Mouse (Mus musculus): ENCODE data around the gene Gm884. TPM values are rescaled to one million over a fixed set of nuclear protein-coding genes. Genes with fewer than 3 reads are reported as not detected.

Gene Gm884
- polyA plus RNA-seq, 1 experiment from 2014 or later: not detected

GRCm38 (mm10) chr11:103653359-103653965 is 32.5 kb upstream of the Gm884 start:
- Histone ChIP-seq H3K9ac (no peak overlapping the region), H3K27me3 (ENCODE audit: control insufficient read depth, insufficient read depth, low read length) (peaks cover 75% of the 10 kb centered on the region), H3K9me3 (ENCODE audit: control insufficient read depth, low read length) (no peaks in the 10 kb centered on the region), H3K27ac (no peak overlapping the region), H3K4me1 (replicated peaks; ENCODE audit: control insufficient read depth, insufficient read depth, low read length) (peaks cover 17% of the 10 kb centered on the region), H3K36me3 (replicated peaks; ENCODE audit: control insufficient read depth, insufficient read depth) (no peaks in the 10 kb centered on the region), H3K4me3 (replicated peaks; ENCODE audit: low read length) (no peak overlapping the region), H3K4me2 (replicated peaks) (no peak overlapping the region)
- no peak for DNase-seq (ENCODE audit: low spot score)
- WGBS: 78% methylated on average over 10 of the region's 10 CpGs
- no peak for ATAC-seq (ENCODE audit: low FRiP score)

- DNase-seq (ENCODE audit: low spot score) (no peak), ATAC-seq (ENCODE audit: low FRiP score) (no peak)
- Histone ChIP-seq H3K4me2 (replicated peaks) (no peak overlapping the region), H3K27me3 (ENCODE audit: control insufficient read depth, insufficient read depth, low read length) (peaks cover 85% of the 10 kb centered on the region), H3K27ac (no peak overlapping the region), H3K9ac (no peak overlapping the region), H3K9me3 (ENCODE audit: control insufficient read depth, low read length) (no peaks in the 10 kb centered on the region), H3K4me3 (replicated peaks; ENCODE audit: low read length) (no peak overlapping the region), H3K4me1 (replicated peaks; ENCODE audit: control insufficient read depth, insufficient read depth, low read length) (peaks cover 17% of the 10 kb centered on the region), H3K36me3 (replicated peaks; ENCODE audit: control insufficient read depth, insufficient read depth) (no peaks in the 10 kb centered on the region)
- 78% methylated on average over 6 of the region's 6 CpGs for WGBS
Observed at GRCm38 (mm10) chr11:103651426-103651825, 30.5 kb upstream of the Gm884 start.

GRCm38 (mm10) chr11:103649983-103650493 is 29.1 kb upstream of the Gm884 start:
- H3K36me3 ChIP-seq (replicated peaks; ENCODE audit: control insufficient read depth, insufficient read depth): no peaks in the 10 kb centered on the region
- no peak overlapping the region for H3K27ac ChIP-seq
- H3K9me3 ChIP-seq (ENCODE audit: control insufficient read depth, low read length): no peaks in the 10 kb centered on the region
- H3K27me3 ChIP-seq (ENCODE audit: control insufficient read depth, insufficient read depth, low read length): peaks cover 77% of the 10 kb centered on the region
- ATAC-seq (ENCODE audit: low FRiP score) (no peak), DNase-seq (ENCODE audit: low spot score) (no peak)
- peak overlapping the region; percentile 75 for H3K4me2 ChIP-seq (replicated peaks)
- 0 out of 2 replicates have a peak overlapping the region, but pooled peaks have one; percentile 28 for H3K9ac ChIP-seq
- peaks cover 13% of the 10 kb centered on the region for H3K4me1 ChIP-seq (replicated peaks; ENCODE audit: control insufficient read depth, insufficient read depth, low read length)
- WGBS: 1% methylated on average over 37 of the region's 37 CpGs
- H3K4me3 ChIP-seq (replicated peaks; ENCODE audit: low read length): peak overlapping the region; percentile 38

- no peak within 1 kb of the TSS for H3K27ac ChIP-seq
- WGBS: under 1% methylated on average over 70 of the region's 71 CpGs
- ATAC-seq (ENCODE audit: low FRiP score) (no peak), DNase-seq (ENCODE audit: low spot score) (no peak)
- H3K4me3 ChIP-seq (replicated peaks; ENCODE audit: low read length): peak within 1 kb of the TSS; percentile 38
- H3K27me3 ChIP-seq (ENCODE audit: control insufficient read depth, insufficient read depth, low read length): peaks cover 75% of the 10 kb centered on the region
- H3K4me2 ChIP-seq (replicated peaks): peak within 1 kb of the TSS; percentile 75
- no peaks in the 10 kb centered on the region for H3K9me3 ChIP-seq (ENCODE audit: control insufficient read depth, low read length)
- H3K9ac ChIP-seq: 0 out of 2 replicates have a peak within 1 kb of the TSS, but pooled peaks have one; percentile 28
- no peaks in the 10 kb centered on the region for H3K36me3 ChIP-seq (replicated peaks; ENCODE audit: control insufficient read depth, insufficient read depth)
- peaks cover 13% of the 10 kb centered on the region for H3K4me1 ChIP-seq (replicated peaks; ENCODE audit: control insufficient read depth, insufficient read depth, low read length)
Observed at GRCm38 (mm10) chr11:103649301-103649982, 28.5 kb upstream of the Gm884 start, which contains the start of gene Rprml. Rprml (plus strand) TSS chr11:103649570.

GRCm38 (mm10) chr11:103648656-103649055 is 27.7 kb upstream of the Gm884 start:
- Histone ChIP-seq H3K4me3 (replicated peaks; ENCODE audit: low read length) (no peak overlapping the region), H3K4me2 (replicated peaks) (no peak overlapping the region), H3K27me3 (ENCODE audit: control insufficient read depth, insufficient read depth, low read length) (peaks cover 68% of the 10 kb centered on the region), H3K9me3 (ENCODE audit: control insufficient read depth, low read length) (no peaks in the 10 kb centered on the region), H3K4me1 (replicated peaks; ENCODE audit: control insufficient read depth, insufficient read depth, low read length) (peaks cover 13% of the 10 kb centered on the region), H3K27ac (no peak overlapping the region), H3K36me3 (replicated peaks; ENCODE audit: control insufficient read depth, insufficient read depth) (no peaks in the 10 kb centered on the region), H3K9ac (no peak overlapping the region)
- DNase-seq (ENCODE audit: low spot score) (no peak), ATAC-seq (ENCODE audit: low FRiP score) (no peak)
- 28% methylated on average over 7 of the region's 7 CpGs for WGBS

GRCm38 (mm10) chr11:103647921-103648620 is 27.1 kb upstream of the Gm884 start:
- H3K4me1 ChIP-seq (replicated peaks; ENCODE audit: control insufficient read depth, insufficient read depth, low read length): peaks cover 13% of the 10 kb centered on the region
- WGBS: 8% methylated on average over 11 of the region's 11 CpGs
- no peak overlapping the region for H3K27ac ChIP-seq
- no peak overlapping the region for H3K4me2 ChIP-seq (replicated peaks)
- H3K4me3 ChIP-seq (replicated peaks; ENCODE audit: low read length): no peak overlapping the region
- ATAC-seq (ENCODE audit: low FRiP score) (no peak), DNase-seq (ENCODE audit: low spot score) (no peak)
- no peaks in the 10 kb centered on the region for H3K9me3 ChIP-seq (ENCODE audit: control insufficient read depth, low read length)
- H3K27me3 ChIP-seq (ENCODE audit: control insufficient read depth, insufficient read depth, low read length): peaks cover 62% of the 10 kb centered on the region
- no peak overlapping the region for H3K9ac ChIP-seq
- no peaks in the 10 kb centered on the region for H3K36me3 ChIP-seq (replicated peaks; ENCODE audit: control insufficient read depth, insufficient read depth)

- no peak for ATAC-seq (ENCODE audit: low FRiP score)
- Histone ChIP-seq H3K36me3 (replicated peaks; ENCODE audit: control insufficient read depth, insufficient read depth) (no peaks in the 10 kb centered on the region), H3K27ac (no peak overlapping the region), H3K9me3 (ENCODE audit: control insufficient read depth, low read length) (no peaks in the 10 kb centered on the region), H3K4me1 (replicated peaks; ENCODE audit: control insufficient read depth, insufficient read depth, low read length) (peaks cover 13% of the 10 kb centered on the region), H3K4me3 (replicated peaks; ENCODE audit: low read length) (no peak overlapping the region), H3K9ac (no peak overlapping the region), H3K4me2 (replicated peaks) (no peak overlapping the region), H3K27me3 (ENCODE audit: control insufficient read depth, insufficient read depth, low read length) (peaks cover 45% of the 10 kb centered on the region)
- DNase-seq (ENCODE audit: low spot score): no peak
- WGBS: 75% methylated on average over 6 of the region's 6 CpGs
Observed at GRCm38 (mm10) chr11:103646301-103646700, 25.4 kb upstream of the Gm884 start.

- Histone ChIP-seq H3K4me1 (replicated peaks; ENCODE audit: control insufficient read depth, insufficient read depth, low read length) (peaks cover 13% of the 10 kb centered on the region), H3K36me3 (replicated peaks; ENCODE audit: control insufficient read depth, insufficient read depth) (no peaks in the 10 kb centered on the region), H3K27me3 (ENCODE audit: control insufficient read depth, insufficient read depth, low read length) (peaks cover 45% of the 10 kb centered on the region), H3K4me2 (replicated peaks) (no peak overlapping the region), H3K9me3 (ENCODE audit: control insufficient read depth, low read length) (no peaks in the 10 kb centered on the region), H3K4me3 (replicated peaks; ENCODE audit: low read length) (no peak overlapping the region), H3K27ac (no peak overlapping the region), H3K9ac (no peak overlapping the region)
- 77% methylated on average over 8 of the region's 8 CpGs for WGBS
- ATAC-seq (ENCODE audit: low FRiP score) (no peak), DNase-seq (ENCODE audit: low spot score) (no peak)
Observed at GRCm38 (mm10) chr11:103645731-103646130, 24.8 kb upstream of the Gm884 start.

GRCm38 (mm10) chr11:103643211-103643610 is 22.3 kb upstream of the Gm884 start:
- Histone ChIP-seq H3K36me3 (replicated peaks; ENCODE audit: control insufficient read depth, insufficient read depth) (no peaks in the 10 kb centered on the region), H3K27ac (no peak overlapping the region), H3K9ac (no peak overlapping the region), H3K4me2 (replicated peaks) (no peak overlapping the region), H3K4me1 (replicated peaks; ENCODE audit: control insufficient read depth, insufficient read depth, low read length) (no peaks in the 10 kb centered on the region), H3K27me3 (ENCODE audit: control insufficient read depth, insufficient read depth, low read length) (peaks cover 20% of the 10 kb centered on the region), H3K4me3 (replicated peaks; ENCODE audit: low read length) (no peak overlapping the region), H3K9me3 (ENCODE audit: control insufficient read depth, low read length) (no peaks in the 10 kb centered on the region)
- DNase-seq (ENCODE audit: low spot score): no peak
- ATAC-seq (ENCODE audit: low FRiP score): no peak
- 77% methylated on average over 9 of the region's 9 CpGs for WGBS
